Mouse (Mus musculus): ENCODE results near the gene Pdgfb.

GRCm38 (mm10) chr15:80031133-80031532 lies 16.4 kb upstream of the Pdgfb start:
- TF ChIP-seq USF1 (IDR thresholded peaks at IDR 0.05; ENCODE audit: low read depth) (no peak), MYOG (IDR thresholded peaks at IDR 0.05; ENCODE audit: control insufficient read depth in 1 of 3, insufficient read depth in 1 of 3, insufficient read length in 2 of 3, low read depth in 2 of 3) (no peak)
